Mouse (Mus musculus) kidney, postnatal 14 days (tissue): ENCODE results near the gene Ttpal.

Experiments used
- DNase-seq: peaks from one replicate; pipeline ENCODE4 v3.0.0; 2022; ENCODE audit warnings: mixed read lengths

Ttpal gene

GRCm38 (mm10) chr2:163663930-163664329 lies 61.8 kb downstream of the Ttpal start:
- no peak for DNase-seq

- no peak for DNase-seq
These were observed 64.9 kb downstream of the Ttpal start for GRCm38 (mm10) chr2:163667045-163667444.
